Mouse (Mus musculus) heart, postnatal 0 days (tissue): ENCODE results near the gene Grin2a.

Experiments
- CTCF ChIP-seq: IDR thresholded peaks from 2 replicates; pipeline ENCODE4 v1.5.1; 2016; ENCODE audit warnings: antibody characterized with exemption, control low read depth, low read depth
- EP300 ChIP-seq: IDR thresholded peaks from 2 replicates; pipeline ENCODE4 v1.6.1; 2016; ENCODE audit warnings: antibody characterized with exemption, low read depth

- no peak for TF ChIP-seq CTCF
- TF ChIP-seq EP300: no peak
Measured at GRCm38 (mm10) chr16:9900196-9900595, 95.2 kb downstream of the Grin2a start.
